Mouse (Mus musculus) forebrain, embryonic 14.5 days (tissue): Measurements from ENCODE around the gene Syde2. TPM values are rescaled to one million over a fixed set of nuclear protein-coding genes. Genes with fewer than 3 reads are reported as not detected.
"Not testable (repeated sequence)": the region's sequence is repeated elsewhere in the genome, so short reads cannot be mapped to it uniquely, and the experiment has no call there.

Experiments used
- ATAC-seq: fragments of 200-750 bp; cut with Nextera tagmentation; 2 replicates; pipeline ENCODE4 v1.8.0; 2017; ENCODE audit warnings: mild to moderate bottlenecking, moderate library complexity
- DNase-seq: peaks from one replicate; pipeline ENCODE4 v3.0.0-alpha.2; 2015; ENCODE audit warnings: low spot score
- H3K27ac ChIP-seq: fragments of 300-500 bp; sonication (generic); 2 replicates; pipeline ENCODE4 v1.5.1; 2014; ENCODE audit warnings: low read depth, mild to moderate bottlenecking, control low read depth, low read length, moderate library complexity
- H3K27me3 ChIP-seq: fragments of 300-500 bp; sonication (generic); replicated peaks from 2 replicates; pipeline ENCODE4 v1.6.1; 2014; ENCODE audit warnings: low read length, control low read depth, mixed read lengths; ENCODE audit not compliant: control insufficient read depth, insufficient read depth
- H3K36me3 ChIP-seq: fragments of 300-500 bp; sonication (generic); 2 replicates; pipeline ENCODE4 v1.6.1; 2014; ENCODE audit warnings: low read length, control low read depth; ENCODE audit not compliant: control insufficient read depth, insufficient read depth
- H3K4me1 ChIP-seq: fragments of 300-500 bp; sonication (generic); 2 replicates; pipeline ENCODE4 v1.6.1; 2014; ENCODE audit warnings: antibody characterized with exemption, low read length, control low read depth; ENCODE audit not compliant: control insufficient read depth, insufficient read depth
- H3K4me2 ChIP-seq: fragments of 300-500 bp; sonication (generic); 2 replicates; pipeline ENCODE4 v1.6.1; 2014; ENCODE audit warnings: mild to moderate bottlenecking, control low read depth, low read length
- H3K4me3 ChIP-seq: fragments of 300-500 bp; sonication (generic); 2 replicates; pipeline ENCODE4 v1.5.1; 2014; ENCODE audit warnings: low read depth, low read length, control low read depth
- H3K9ac ChIP-seq: fragments of 300-500 bp; sonication (generic); 2 replicates; pipeline ENCODE4 v1.6.1; 2014; ENCODE audit warnings: mild to moderate bottlenecking, low read length, control low read depth, moderate library complexity
- H3K9me3 ChIP-seq: fragments of 300-500 bp; sonication (generic); replicated peaks from 2 replicates; pipeline ENCODE4 v1.6.1; 2016; ENCODE audit warnings: low read length, control low read depth, mixed read lengths; ENCODE audit not compliant: control insufficient read depth
- WGBS: fragments of 180-500 bp; shearing (Covaris S2); extraction: QIAGEN DNeasy Blood & Tissue Kit; methylation state at CpG from one replicate; pipeline ENCODE4 v1.1.7; 2014; 5-methylcytosine and 5-hydroxymethylcytosine counted together
- polyA plus RNA-seq: library from polyadenylated mRNA; unstranded; fragments of >200 nt; fragmentation: Nextera tagmentation; extraction: Ambion mirVana; gene quantifications from 2 replicates; pipeline ENCODE4 v1.2.1, GENCODE M21; 2014

The Syde2 gene
- polyA plus RNA-seq, 1 experiment from 2014 or later: 0.67 TPM

GRCm38 (mm10) chr3:145993481-145994201 lies 6.0 kb downstream of the Syde2 start:
- ATAC-seq (no peak), DNase-seq (no peak)
- Histone ChIP-seq H3K4me3 (no peak overlapping the region), H3K36me3 (0 out of 2 replicates have a peak, but pooled peaks cover 3% of the 10 kb centered on the region), H3K27ac (no peak overlapping the region), H3K27me3 (peaks cover 3% of the 10 kb centered on the region; the same call in 1 of the 2 replicates), H3K9me3 (no peaks in the 10 kb centered on the region), H3K9ac (no peak overlapping the region), H3K4me2 (no peak overlapping the region), H3K4me1 (peaks cover 2% of the 10 kb centered on the region)
- 80% methylated on average over 14 of the region's 14 CpGs for WGBS

DNA sequence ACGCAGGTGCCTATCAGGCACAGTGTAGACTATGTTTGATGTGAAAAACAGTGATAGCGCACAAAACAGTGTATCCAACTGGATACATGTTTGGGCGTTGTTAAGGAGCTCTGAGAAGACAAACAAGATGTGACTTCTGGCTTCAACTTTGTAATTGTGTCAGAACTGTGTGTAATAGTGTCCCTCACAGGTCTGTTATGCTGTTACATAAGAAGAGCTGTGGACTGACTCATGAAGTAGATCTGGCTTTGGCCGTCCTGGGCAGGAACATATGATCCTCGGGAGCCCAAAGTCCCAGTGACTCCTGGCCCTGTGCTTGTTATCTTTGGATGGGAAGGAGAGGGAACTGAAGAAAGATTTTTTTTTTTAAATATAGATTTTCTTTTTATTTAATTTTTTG lies 7.8 kb downstream of the Syde2 start:
- no peaks in the 10 kb centered on the region for H3K4me1 ChIP-seq
- H3K4me3 ChIP-seq: no peak overlapping the region
- DNase-seq (no peak), ATAC-seq (no peak)
- 87% methylated on average over 5 of the region's 5 CpGs for WGBS
- no peaks in the 10 kb centered on the region for H3K9me3 ChIP-seq
- H3K4me2 ChIP-seq: no peak overlapping the region
- H3K36me3 ChIP-seq: 0 out of 2 replicates have a peak, but pooled peaks cover 12% of the 10 kb centered on the region
- H3K27ac ChIP-seq: no peak overlapping the region
- H3K9ac ChIP-seq: no peak overlapping the region
- H3K27me3 ChIP-seq: no peaks in the 10 kb centered on the region

DNA sequence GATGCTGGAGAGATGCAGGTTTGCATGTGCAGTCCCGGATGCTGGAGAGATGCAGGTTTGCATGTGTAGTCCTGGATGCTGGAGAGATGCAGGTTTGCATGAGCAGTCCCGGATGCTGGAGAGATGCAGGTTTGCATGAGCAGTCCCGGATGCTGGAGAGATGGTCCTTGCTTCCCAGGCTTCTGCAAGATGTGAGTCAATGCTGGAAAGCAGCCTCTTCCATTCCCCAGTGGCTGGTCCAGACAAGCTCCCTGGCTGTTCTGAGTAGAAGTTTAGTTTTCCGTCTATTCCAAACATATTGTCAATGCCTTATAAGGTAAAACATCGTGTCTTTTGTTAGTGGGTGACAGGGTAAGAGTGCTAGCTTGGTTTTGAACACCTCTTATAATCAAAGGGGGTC lies 8.9 kb downstream of the Syde2 start:
- H3K4me2 ChIP-seq, ATAC-seq, H3K27ac ChIP-seq, H3K9me3 ChIP-seq, DNase-seq, H3K9ac ChIP-seq, H3K27me3 ChIP-seq, H3K4me1 ChIP-seq, H3K4me3 ChIP-seq: not testable (repeated sequence)
- H3K36me3 ChIP-seq: peaks cover 16% of the 10 kb centered on the region
- WGBS: 88% methylated on average over 4 of the region's 5 CpGs

DNA sequence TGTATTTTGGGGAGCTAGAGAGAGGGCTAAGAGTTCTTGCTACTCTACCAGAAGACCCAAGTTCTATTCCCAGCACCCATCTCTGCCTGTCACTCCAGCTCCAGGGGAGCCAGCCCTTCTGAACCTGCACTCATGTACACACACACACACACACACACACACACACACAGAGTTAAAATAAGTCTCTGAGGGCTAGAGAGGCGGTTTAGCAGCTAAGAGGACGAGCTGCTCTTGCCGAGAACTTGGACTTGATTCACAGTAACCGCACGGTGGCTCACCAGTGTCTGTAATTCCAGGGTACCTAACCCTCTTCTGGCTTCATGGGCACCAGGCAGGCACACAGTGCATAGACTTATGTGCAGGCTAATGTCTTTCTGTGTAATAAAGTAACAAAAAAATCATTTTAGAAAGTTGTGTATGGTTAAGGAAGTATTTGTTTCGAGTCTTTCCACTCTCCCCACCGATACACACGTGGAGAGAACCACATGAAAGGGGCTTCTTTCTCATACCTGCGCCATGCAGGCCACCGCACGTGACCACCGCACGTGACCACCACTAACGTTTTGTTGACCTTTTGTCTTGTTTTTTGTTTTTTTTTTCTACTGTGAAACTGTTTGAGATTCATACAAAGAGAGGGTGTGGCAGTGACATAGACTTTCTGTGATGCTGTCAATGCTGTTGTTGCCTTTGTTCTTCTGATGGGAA lies 16.8 kb downstream of the Syde2 start:
- ATAC-seq: no peak
- Histone ChIP-seq H3K36me3 (peaks cover 17% of the 10 kb centered on the region), H3K9ac (no peak overlapping the region), H3K4me2 (no peak overlapping the region), H3K27me3 (no peaks in the 10 kb centered on the region), H3K9me3 (no peaks in the 10 kb centered on the region), H3K27ac (no peak overlapping the region), H3K4me1 (no peaks in the 10 kb centered on the region), H3K4me3 (no peak overlapping the region)
- WGBS: 95% methylated on average over 14 of the region's 14 CpGs
- DNase-seq: no peak

- no peak for DNase-seq
- ATAC-seq: no peak
Observed at GRCm38 (mm10) chr3:146007872-146008271, 20.2 kb downstream of the Syde2 start.

GRCm38 (mm10) chr3:146009859-146010645 lies 22.4 kb downstream of the Syde2 start:
- no peak overlapping the region for H3K9ac ChIP-seq
- no peak overlapping the region for H3K27ac ChIP-seq
- no peak overlapping the region for H3K4me3 ChIP-seq
- H3K4me1 ChIP-seq: no peaks in the 10 kb centered on the region
- DNase-seq (no peak), ATAC-seq (no peak)
- H3K36me3 ChIP-seq: 0 out of 2 replicates have a peak, but pooled peaks cover 5% of the 10 kb centered on the region
- 75% methylated on average over 19 of the region's 20 CpGs for WGBS
- H3K27me3 ChIP-seq: no peaks in the 10 kb centered on the region
- no peaks in the 10 kb centered on the region for H3K9me3 ChIP-seq
- no peak overlapping the region for H3K4me2 ChIP-seq

More at GRCm38 (mm10) chr3:146007872-146008271, 20.2 kb downstream of the Syde2 start:
- Histone ChIP-seq H3K4me3 (no peak overlapping the region), H3K9me3 (no peaks in the 10 kb centered on the region), H3K27ac (no peak overlapping the region), H3K27me3 (no peaks in the 10 kb centered on the region), H3K4me1 (no peaks in the 10 kb centered on the region), H3K36me3 (0 out of 2 replicates have a peak, but pooled peaks cover 2% of the 10 kb centered on the region), H3K9ac (no peak overlapping the region), H3K4me2 (no peak overlapping the region)
- WGBS: 87% methylated on average over 6 of the region's 6 CpGs

DNA sequence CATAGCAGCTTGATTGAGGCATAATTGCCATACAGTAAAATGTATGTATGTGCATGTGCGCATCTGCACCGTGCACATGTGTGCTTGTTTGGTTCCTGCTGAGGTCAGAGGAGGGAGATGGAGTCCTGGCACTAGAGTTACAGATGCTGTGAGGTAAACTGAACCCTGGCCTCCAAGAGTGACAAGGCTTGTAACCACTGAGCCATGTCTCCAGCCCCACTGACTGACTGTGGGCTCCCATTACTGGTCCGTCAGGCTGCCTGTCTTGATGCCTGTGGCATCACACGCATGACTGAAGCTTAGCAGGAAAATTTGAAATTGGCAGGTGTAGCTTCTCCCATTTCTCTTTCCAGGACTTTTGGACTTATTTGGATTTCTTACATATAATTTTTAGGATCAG lies 23.1 kb downstream of the Syde2 start:
- Histone ChIP-seq H3K4me2 (no peak overlapping the region), H3K4me1 (no peaks in the 10 kb centered on the region), H3K9me3 (no peaks in the 10 kb centered on the region), H3K27me3 (no peaks in the 10 kb centered on the region), H3K27ac (no peak overlapping the region), H3K4me3 (no peak overlapping the region), H3K36me3 (0 out of 2 replicates have a peak, but pooled peaks cover 9% of the 10 kb centered on the region), H3K9ac (no peak overlapping the region)
- 85% methylated on average over 4 of the region's 4 CpGs for WGBS
- DNase-seq (no peak), ATAC-seq (no peak)

DNA sequence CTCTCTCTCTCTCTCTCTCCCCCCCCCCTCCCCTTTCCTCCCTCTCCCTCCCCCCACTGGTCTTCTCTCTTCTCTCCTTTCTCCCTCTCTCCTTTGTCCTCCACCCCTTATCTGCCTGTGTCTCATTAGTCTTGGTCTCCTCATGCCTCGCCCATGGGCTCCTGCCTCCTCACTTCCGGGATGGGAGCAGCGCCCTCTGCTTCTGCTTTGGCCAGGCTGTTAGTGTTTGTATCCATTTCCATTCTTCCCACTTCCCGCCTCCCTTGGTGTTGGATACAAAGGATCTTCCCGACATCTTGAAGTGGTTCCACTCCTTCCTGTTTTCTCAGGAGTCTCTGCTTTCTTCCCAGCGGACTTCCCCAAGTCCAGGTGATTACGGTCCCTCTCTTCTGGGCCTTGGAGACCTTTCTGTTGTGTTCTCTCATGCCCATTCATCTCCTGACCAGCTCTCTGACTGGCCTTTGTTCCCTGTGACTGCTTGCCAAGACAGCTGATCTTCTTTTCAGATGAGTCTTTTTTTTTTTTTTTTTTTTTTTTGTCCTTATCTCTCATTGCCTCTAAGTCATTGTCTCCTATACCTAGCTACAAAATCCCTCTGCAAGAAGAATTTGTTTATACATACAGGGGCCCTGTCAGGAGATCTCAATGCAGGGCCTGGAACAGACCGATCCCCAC lies 24.0 kb downstream of the Syde2 start:
- no peak overlapping the region for H3K27ac ChIP-seq
- ATAC-seq: no peak
- 0 out of 2 replicates have a peak, but pooled peaks cover 9% of the 10 kb centered on the region for H3K36me3 ChIP-seq
- H3K4me1 ChIP-seq: no peaks in the 10 kb centered on the region
- DNase-seq: no peak
- H3K9me3 ChIP-seq: no peaks in the 10 kb centered on the region
- no peak overlapping the region for H3K4me2 ChIP-seq
- H3K4me3 ChIP-seq: no peak overlapping the region
- H3K9ac ChIP-seq: no peak overlapping the region
- 69% methylated on average over 8 of the region's 8 CpGs for WGBS
- H3K27me3 ChIP-seq: no peaks in the 10 kb centered on the region
